Mouse (Mus musculus) kidney, embryonic 14.5 days (tissue): ENCODE results near the gene Nod1. TPM values are rescaled to one million over a fixed set of nuclear protein-coding genes. Genes with fewer than 3 reads are reported as not detected.

Experiments used
- ATAC-seq: fragments of 200-750 bp; cut with Nextera tagmentation; 2 replicates; pipeline ENCODE4 v1.8.0; 2017; ENCODE audit warnings: moderate number of reproducible peaks, mild to moderate bottlenecking, moderate TSS enrichment, moderate library complexity; ENCODE audit not compliant: low FRiP score, low TSS enrichment
- H3K27ac ChIP-seq: fragments of 300-500 bp; sonication (generic); 2 replicates; pipeline ENCODE4 v1.5.1; 2014; ENCODE audit warnings: low read depth, mild to moderate bottlenecking, low read length, moderate library complexity, mixed read lengths
- H3K27me3 ChIP-seq: fragments of 300-500 bp; sonication (generic); 2 replicates; pipeline ENCODE4 v1.6.1; 2014; ENCODE audit warnings: mild to moderate bottlenecking, low read length; ENCODE audit not compliant: control insufficient read depth, insufficient read depth
- H3K36me3 ChIP-seq: fragments of 300-500 bp; sonication (generic); 2 replicates; pipeline ENCODE4 v1.6.1; 2014; ENCODE audit warnings: low read length, mixed read lengths; ENCODE audit not compliant: control insufficient read depth, insufficient read depth
- H3K4me1 ChIP-seq: fragments of 300-500 bp; sonication (generic); 2 replicates; pipeline ENCODE4 v1.6.1; 2014; ENCODE audit warnings: low read length, mixed read lengths; ENCODE audit not compliant: control insufficient read depth, insufficient read depth
- H3K4me2 ChIP-seq: fragments of 300-500 bp; sonication (generic); replicated peaks from 2 replicates; pipeline ENCODE4 v1.6.1; 2014; ENCODE audit warnings: low read depth, mild to moderate bottlenecking, low read length
- H3K4me3 ChIP-seq: fragments of 300-500 bp; sonication (generic); 2 replicates; pipeline ENCODE4 v1.5.1; 2014; ENCODE audit warnings: mild to moderate bottlenecking, low read length
- H3K9ac ChIP-seq: fragments of 300-500 bp; sonication (generic); 2 replicates; pipeline ENCODE4 v1.6.1; 2014; ENCODE audit warnings: low read depth, mild to moderate bottlenecking, low read length, moderate library complexity
- H3K9me3 ChIP-seq: fragments of 300-500 bp; sonication (generic); 2 replicates; pipeline ENCODE4 v1.6.1; 2016; ENCODE audit warnings: low read length; ENCODE audit not compliant: control insufficient read depth
- WGBS: fragments of 180-500 bp; shearing (Covaris S2); extraction: QIAGEN DNeasy Blood & Tissue Kit; methylation state at CpG from one replicate; pipeline ENCODE4 v1.1.7; 2014; 5-methylcytosine and 5-hydroxymethylcytosine counted together
- polyA plus RNA-seq: library from polyadenylated mRNA; unstranded; fragments of >200 nt; fragmentation: Nextera tagmentation; extraction: Ambion mirVana; gene quantifications from 2 replicates; pipeline ENCODE4 v1.2.1, GENCODE M21; 2014

Gene Nod1
- polyA plus RNA-seq, 1 experiment from 2014 or later: 3.6 TPM

DNA sequence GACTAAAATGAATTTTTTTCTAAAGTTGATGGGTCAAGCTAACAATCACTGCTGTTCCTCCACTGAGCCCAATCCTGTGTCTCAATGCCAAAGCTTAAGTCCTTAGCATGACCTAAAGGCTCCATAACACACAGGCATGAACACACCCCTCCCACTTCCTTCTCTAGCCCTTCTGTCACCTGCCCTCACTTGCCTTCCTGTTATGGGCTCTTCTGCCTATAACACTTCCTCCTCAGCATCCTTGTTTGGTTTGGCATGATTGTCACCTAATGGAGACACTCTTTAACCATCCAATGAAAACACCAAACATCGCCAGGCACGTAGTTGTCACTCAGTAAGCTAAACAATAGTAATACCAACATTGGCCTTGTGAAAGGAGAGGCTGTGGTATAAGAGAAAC lies 69.9 kb downstream of the Nod1 start:
- Histone ChIP-seq H3K27me3 (no peaks in the 10 kb centered on the region), H3K9me3 (no peaks in the 10 kb centered on the region), H3K9ac (no peak overlapping the region), H3K4me3 (no peak overlapping the region), H3K4me2 (no peak overlapping the region), H3K4me1 (no peaks in the 10 kb centered on the region), H3K27ac (no peak overlapping the region), H3K36me3 (no peaks in the 10 kb centered on the region)
- WGBS: 89% methylated on average over 2 of the region's 2 CpGs
- ATAC-seq: no peak

DNA sequence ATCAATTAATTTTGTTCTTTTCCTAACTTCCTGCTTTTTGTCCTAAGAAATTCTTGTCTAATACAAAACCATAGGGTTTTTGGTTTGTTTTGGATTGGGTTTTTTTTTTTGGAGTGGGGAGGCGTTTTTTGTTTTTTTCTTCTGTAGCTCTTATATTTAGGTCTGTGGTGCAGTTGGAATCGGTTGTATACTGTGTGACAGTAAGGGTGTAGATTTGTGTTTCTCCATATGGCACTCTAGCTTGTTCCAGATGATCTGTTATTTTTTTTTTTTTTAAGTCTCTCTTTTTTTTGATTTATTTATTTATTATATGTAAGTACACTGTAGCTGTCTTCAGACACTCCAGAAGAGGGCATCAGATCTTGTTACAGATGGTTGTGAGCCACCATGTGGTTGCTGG lies 72.2 kb downstream of the Nod1 start:
- H3K9ac ChIP-seq: no peak overlapping the region
- H3K4me1 ChIP-seq: no peaks in the 10 kb centered on the region
- no peak overlapping the region for H3K4me3 ChIP-seq
- H3K9me3 ChIP-seq: no peaks in the 10 kb centered on the region
- H3K27me3 ChIP-seq: no peaks in the 10 kb centered on the region
- ATAC-seq: no peak
- no peak overlapping the region for H3K4me2 ChIP-seq
- 87% methylated on average over 2 of the region's 2 CpGs for WGBS
- no peaks in the 10 kb centered on the region for H3K36me3 ChIP-seq
- no peak overlapping the region for H3K27ac ChIP-seq

DNA sequence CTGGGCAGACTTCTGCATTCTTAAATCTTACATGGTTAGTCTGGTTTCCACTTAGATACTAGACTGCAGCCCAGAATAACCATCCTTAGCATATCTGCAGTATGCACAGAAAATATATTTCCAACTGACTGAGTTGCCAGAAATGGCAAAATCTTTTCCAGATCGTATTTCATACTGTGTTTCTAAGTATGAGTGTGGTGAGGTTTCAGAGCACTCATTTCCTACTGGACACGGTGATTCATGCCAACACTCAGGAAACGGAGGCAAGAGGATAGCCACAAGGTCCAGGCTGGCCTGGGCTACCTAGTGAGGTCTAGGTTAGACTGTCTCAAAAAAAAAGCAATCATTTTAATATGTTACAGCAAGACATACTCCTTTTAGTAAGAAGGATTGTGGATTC lies 81.0 kb downstream of the Nod1 start:
- Histone ChIP-seq H3K4me2 (no peak overlapping the region), H3K9ac (no peak overlapping the region), H3K9me3 (no peaks in the 10 kb centered on the region), H3K27me3 (no peaks in the 10 kb centered on the region), H3K36me3 (no peaks in the 10 kb centered on the region), H3K4me1 (peaks cover 4% of the 10 kb centered on the region; the same call in 1 of the 2 replicates), H3K27ac (no peak overlapping the region), H3K4me3 (no peak overlapping the region)
- ATAC-seq: no peak
- WGBS: 81% methylated on average over 3 of the region's 3 CpGs

- H3K4me3 ChIP-seq: no peak overlapping the region
- no peak for ATAC-seq
Measured at GRCm38 (mm10) chr6:54890221-54890620, 82.2 kb downstream of the Nod1 start.

GRCm38 (mm10) chr6:54886195-54886594 lies 86.2 kb downstream of the Nod1 start:
- Histone ChIP-seq H3K27ac (no peak overlapping the region), H3K4me3 (no peak overlapping the region), H3K9me3 (no peaks in the 10 kb centered on the region), H3K4me2 (no peak overlapping the region), H3K4me1 (peaks cover 4% of the 10 kb centered on the region; the same call in 1 of the 2 replicates), H3K9ac (no peak overlapping the region), H3K27me3 (no peaks in the 10 kb centered on the region), H3K36me3 (no peaks in the 10 kb centered on the region; the same call in 1 of the 2 replicates)
- no peak for ATAC-seq
- 67% methylated on average over 7 of the region's 7 CpGs for WGBS

More at GRCm38 (mm10) chr6:54890221-54890620, 82.2 kb downstream of the Nod1 start:
- peaks cover 4% of the 10 kb centered on the region; the same call in 1 of the 2 replicates for H3K4me1 ChIP-seq
- H3K27me3 ChIP-seq: no peaks in the 10 kb centered on the region
- no peaks in the 10 kb centered on the region; the same call in 1 of the 2 replicates for H3K36me3 ChIP-seq
- no peak overlapping the region for H3K27ac ChIP-seq
- no peak overlapping the region for H3K9ac ChIP-seq
- no peak overlapping the region for H3K4me2 ChIP-seq
- H3K9me3 ChIP-seq: no peaks in the 10 kb centered on the region
- 90% methylated on average over 9 of the region's 9 CpGs for WGBS

DNA sequence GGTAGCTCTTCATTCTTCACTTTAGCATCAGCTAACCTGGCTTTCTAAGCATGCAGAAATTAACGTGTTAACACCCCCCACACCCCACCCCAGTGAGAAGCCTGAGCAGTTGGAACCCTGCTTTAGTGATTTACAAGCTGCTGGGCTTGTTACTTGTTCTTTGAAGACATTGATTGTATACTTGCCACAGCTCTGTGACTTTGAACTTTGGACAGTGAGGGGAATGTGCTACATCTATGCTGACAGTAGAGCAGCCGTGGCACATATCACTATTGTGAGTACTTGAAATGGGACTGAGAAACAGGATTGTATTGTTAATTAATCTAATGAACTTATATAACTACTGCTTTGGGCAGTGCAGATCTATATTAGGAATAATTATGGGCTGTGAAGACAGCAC lies 89.0 kb downstream of the Nod1 start:
- Histone ChIP-seq H3K9ac (no peak overlapping the region), H3K36me3 (no peaks in the 10 kb centered on the region; the same call in 1 of the 2 replicates), H3K4me2 (no peak overlapping the region), H3K4me3 (no peak overlapping the region), H3K9me3 (no peaks in the 10 kb centered on the region), H3K27ac (no peak overlapping the region), H3K27me3 (no peaks in the 10 kb centered on the region), H3K4me1 (peaks cover 4% of the 10 kb centered on the region; the same call in 1 of the 2 replicates)
- ATAC-seq: no peak
- WGBS: 61% methylated on average over 2 of the region's 2 CpGs

- H3K4me3 ChIP-seq: no peak overlapping the region
- no peak overlapping the region for H3K27ac ChIP-seq
- H3K36me3 ChIP-seq: no peaks in the 10 kb centered on the region; the same call in 1 of the 2 replicates
- ATAC-seq: no peak
- no peaks in the 10 kb centered on the region for H3K27me3 ChIP-seq
- 94% methylated on average over 4 of the region's 4 CpGs for WGBS
- H3K9ac ChIP-seq: no peak overlapping the region
- no peak overlapping the region for H3K4me2 ChIP-seq
- H3K9me3 ChIP-seq: no peaks in the 10 kb centered on the region
- no peaks in the 10 kb centered on the region for H3K4me1 ChIP-seq
Measured at GRCm38 (mm10) chr6:54880086-54880485, 92.3 kb downstream of the Nod1 start.

DNA sequence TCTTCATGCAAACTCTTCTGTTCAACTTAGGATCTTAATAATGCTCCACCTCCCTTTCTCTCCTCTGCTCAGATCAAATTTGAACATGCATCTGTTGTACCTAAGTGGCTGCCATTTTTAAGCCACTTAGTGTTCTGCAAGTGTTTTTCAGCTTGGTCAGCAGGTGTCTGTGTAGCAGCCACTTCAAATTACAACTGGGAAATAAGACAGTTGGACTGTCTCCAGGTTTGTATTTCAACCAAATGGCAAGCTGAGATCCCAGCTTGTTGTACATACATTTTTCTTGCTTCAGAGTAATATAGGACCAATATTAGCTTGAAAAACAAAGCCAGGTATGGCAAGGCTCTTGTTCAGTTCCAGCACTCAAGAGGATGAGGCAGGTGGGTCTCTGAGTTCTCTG lies 93.9 kb downstream of the Nod1 start:
- no peaks in the 10 kb centered on the region for H3K27me3 ChIP-seq
- H3K4me2 ChIP-seq: no peak overlapping the region
- no peak for ATAC-seq
- no peak overlapping the region for H3K4me3 ChIP-seq
- no peaks in the 10 kb centered on the region for H3K9me3 ChIP-seq
- no peak overlapping the region for H3K27ac ChIP-seq
- no peak overlapping the region for H3K9ac ChIP-seq
- H3K36me3 ChIP-seq: no peaks in the 10 kb centered on the region
- no peaks in the 10 kb centered on the region for H3K4me1 ChIP-seq

GRCm38 (mm10) chr6:54877651-54878050 lies 94.8 kb downstream of the Nod1 start:
- H3K9me3 ChIP-seq: no peaks in the 10 kb centered on the region
- no peaks in the 10 kb centered on the region for H3K4me1 ChIP-seq
- H3K27me3 ChIP-seq: no peaks in the 10 kb centered on the region
- ATAC-seq: no peak
- no peak overlapping the region for H3K4me2 ChIP-seq
- WGBS: 82% methylated on average over 3 of the region's 3 CpGs
- H3K4me3 ChIP-seq: no peak overlapping the region
- H3K36me3 ChIP-seq: no peaks in the 10 kb centered on the region
- no peak overlapping the region for H3K27ac ChIP-seq
- no peak overlapping the region for H3K9ac ChIP-seq
